Mouse (Mus musculus) neural tube, embryonic 11.5 days (tissue): ENCODE data around the gene Cldn24. TPM values are rescaled to one million over a fixed set of nuclear protein-coding genes. Genes with fewer than 3 reads are reported as not detected.

Experiments
- ATAC-seq: fragments of 200-750 bp; cut with Nextera tagmentation; 2 replicates; pipeline ENCODE4 v1.8.0; 2017; ENCODE audit warnings: moderate number of reproducible peaks, mild to moderate bottlenecking, moderate TSS enrichment, moderate library complexity; ENCODE audit not compliant: insufficient read depth, low FRiP score, low TSS enrichment
- DNase-seq: peaks from one replicate; pipeline ENCODE4 v3.0.0-alpha.2; 2015; ENCODE audit warnings: low spot score
- H3K27ac ChIP-seq: fragments of 300-500 bp; sonication (generic); 2 replicates; pipeline ENCODE4 v1.5.1; 2014; ENCODE audit warnings: low read depth, mild to moderate bottlenecking, low read length
- H3K27me3 ChIP-seq: fragments of 300-500 bp; sonication (generic); 2 replicates; pipeline ENCODE4 v1.6.1; 2014; ENCODE audit warnings: mild to moderate bottlenecking, low read length, mixed read lengths; ENCODE audit not compliant: control insufficient read depth, insufficient read depth
- H3K36me3 ChIP-seq: fragments of 300-500 bp; sonication (generic); 2 replicates; pipeline ENCODE4 v1.6.1; 2014; ENCODE audit warnings: mild to moderate bottlenecking, low read length, moderate library complexity, mixed read lengths; ENCODE audit not compliant: control insufficient read depth, insufficient read depth
- H3K4me1 ChIP-seq: fragments of 300-500 bp; sonication (generic); 2 replicates; pipeline ENCODE4 v1.6.1; 2014; ENCODE audit warnings: low read length, mixed read lengths; ENCODE audit not compliant: control insufficient read depth, insufficient read depth
- H3K4me2 ChIP-seq: fragments of 300-500 bp; sonication (generic); 2 replicates; pipeline ENCODE4 v1.6.1; 2014; ENCODE audit warnings: low read depth, mild to moderate bottlenecking, moderate library complexity
- H3K4me3 ChIP-seq: fragments of 300-500 bp; sonication (generic); 2 replicates; pipeline ENCODE4 v1.5.1; 2014; ENCODE audit warnings: low read depth, low read length
- H3K9ac ChIP-seq: fragments of 300-500 bp; sonication (generic); 2 replicates; pipeline ENCODE4 v1.6.1; 2014; ENCODE audit warnings: mild to moderate bottlenecking, low read length
- H3K9me3 ChIP-seq: fragments of 300-500 bp; sonication (generic); 2 replicates; pipeline ENCODE4 v1.6.1; 2016; ENCODE audit warnings: low read length; ENCODE audit not compliant: control insufficient read depth
- WGBS: fragments of 180-500 bp; shearing (Covaris S2); extraction: QIAGEN DNeasy Blood & Tissue Kit; methylation state at CpG from one replicate; pipeline ENCODE4 v1.1.7; 2014; 5-methylcytosine and 5-hydroxymethylcytosine counted together
- polyA plus RNA-seq: library from polyadenylated mRNA; unstranded; fragments of >200 nt; fragmentation: Nextera tagmentation; extraction: Ambion mirVana; gene quantifications from 2 replicates; pipeline ENCODE4 v1.2.1, GENCODE M21; 2014

The Cldn24 gene
- polyA plus RNA-seq: not detected in 2 replicates

DNA sequence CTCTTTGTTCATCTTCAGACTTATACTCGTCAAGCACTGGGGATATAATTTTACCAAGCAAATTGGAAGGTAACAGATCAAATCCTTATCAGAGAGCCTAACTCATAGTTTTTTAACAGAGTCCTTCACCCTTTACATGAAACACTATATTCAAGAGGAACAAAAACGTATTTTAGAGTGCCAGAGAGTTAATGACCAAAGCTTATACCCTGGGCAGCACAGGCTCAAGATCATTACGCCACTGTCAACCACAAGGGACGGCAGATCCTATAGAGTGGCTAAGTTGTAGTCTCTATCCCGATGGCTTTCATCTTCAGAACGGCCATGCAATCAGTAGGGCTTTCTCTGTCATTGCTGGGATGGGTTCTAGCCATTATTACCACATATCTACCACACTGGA lies at the start of gene Cldn24:
Cldn24 (plus strand) TSS at position 301 of the 400 bp plus-strand sequence.
- no peak for DNase-seq
- WGBS: 84% methylated on average over 6 of the region's 6 CpGs
- H3K36me3 ChIP-seq: no peaks in the 10 kb centered on the region
- H3K4me2 ChIP-seq: no peak within 1 kb of the TSS
- H3K9me3 ChIP-seq: no peaks in the 10 kb centered on the region
- H3K27me3 ChIP-seq: no peaks in the 10 kb centered on the region
- no peaks in the 10 kb centered on the region for H3K4me1 ChIP-seq
- no peak within 1 kb of the TSS for H3K27ac ChIP-seq
- ATAC-seq: no peak
- no peak within 1 kb of the TSS for H3K4me3 ChIP-seq
- H3K9ac ChIP-seq: no peak within 1 kb of the TSS

DNA sequence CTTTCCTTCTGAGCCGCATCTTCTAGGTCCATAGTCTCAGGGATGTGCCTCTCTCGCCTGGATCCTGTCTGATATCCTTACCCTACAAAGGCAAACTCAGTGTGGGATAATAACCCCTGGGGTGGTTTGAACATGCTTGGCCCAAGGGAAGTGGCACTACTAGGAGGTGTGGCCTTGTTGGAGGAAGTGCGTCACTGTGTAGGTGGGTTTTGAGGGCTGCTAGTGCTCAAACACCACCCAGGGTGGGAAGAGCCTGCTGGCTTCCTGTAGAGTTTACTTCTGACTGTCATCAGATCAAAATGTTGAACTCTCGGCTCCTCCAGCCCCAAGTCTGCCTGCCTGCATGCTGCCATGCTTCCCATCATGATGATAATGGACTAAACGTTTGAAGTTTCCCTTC lies 49.0 kb upstream of the Cldn24 start:
- DNase-seq: no peak
- no peaks in the 10 kb centered on the region for H3K27me3 ChIP-seq
- WGBS: 85% methylated on average over 5 of the region's 5 CpGs
- no peak overlapping the region for H3K27ac ChIP-seq
- no peak overlapping the region for H3K9ac ChIP-seq
- no peak overlapping the region for H3K4me3 ChIP-seq
- H3K9me3 ChIP-seq: no peaks in the 10 kb centered on the region
- no peaks in the 10 kb centered on the region for H3K36me3 ChIP-seq
- ATAC-seq: no peak
- no peak overlapping the region for H3K4me2 ChIP-seq
- H3K4me1 ChIP-seq: no peaks in the 10 kb centered on the region

DNA sequence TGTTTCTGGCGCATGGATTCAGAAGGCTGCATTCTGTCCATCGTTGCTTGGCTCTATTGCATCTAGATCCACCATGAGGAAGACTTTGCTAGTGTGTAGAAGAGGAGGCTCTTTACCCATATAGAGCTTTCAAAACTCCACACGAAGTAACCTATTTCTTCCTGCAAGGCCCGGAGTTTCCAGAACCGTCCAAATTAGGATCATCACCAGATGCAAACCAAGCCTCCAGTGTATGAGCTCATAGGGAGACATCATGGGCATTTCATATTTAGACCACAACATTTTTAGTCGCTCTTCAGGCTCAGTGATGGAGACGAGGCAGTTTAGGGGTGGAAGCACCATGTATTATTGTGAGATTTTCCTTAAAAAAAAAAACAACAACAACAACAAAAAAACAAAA lies 44.5 kb upstream of the Cldn24 start:
- H3K4me1 ChIP-seq: no peaks in the 10 kb centered on the region
- no peak for DNase-seq
- ATAC-seq: no peak
- no peak overlapping the region for H3K4me3 ChIP-seq
- H3K9ac ChIP-seq: no peak overlapping the region
- no peak overlapping the region for H3K4me2 ChIP-seq
- 92% methylated on average over 7 of the region's 7 CpGs for WGBS
- no peaks in the 10 kb centered on the region for H3K36me3 ChIP-seq
- H3K27ac ChIP-seq: no peak overlapping the region
- no peaks in the 10 kb centered on the region for H3K27me3 ChIP-seq
- H3K9me3 ChIP-seq: no peaks in the 10 kb centered on the region

DNA sequence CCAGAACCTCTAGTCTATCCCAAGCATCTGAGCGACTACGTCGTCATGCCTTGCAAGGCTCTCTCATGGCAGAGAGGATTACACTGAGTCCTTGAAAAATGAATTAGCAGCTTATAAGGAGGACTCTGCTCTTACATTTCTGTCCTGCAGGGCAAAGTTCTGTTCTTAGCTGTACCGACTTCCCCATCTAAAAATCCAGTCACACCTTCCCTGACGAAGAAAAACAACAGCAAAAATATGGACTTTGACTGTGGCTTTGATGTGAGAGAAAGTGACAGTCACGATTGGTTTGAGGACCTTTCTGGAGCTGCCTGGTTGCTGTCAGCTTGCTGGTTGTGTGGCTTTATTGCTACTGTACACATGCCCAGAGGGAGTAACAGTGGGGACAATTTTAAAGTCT lies 42.4 kb upstream of the Cldn24 start:
- ATAC-seq (no peak), DNase-seq (no peak)
- Histone ChIP-seq H3K4me2 (no peak overlapping the region), H3K36me3 (no peaks in the 10 kb centered on the region), H3K4me3 (no peak overlapping the region), H3K4me1 (no peaks in the 10 kb centered on the region), H3K27me3 (no peaks in the 10 kb centered on the region), H3K27ac (no peak overlapping the region), H3K9me3 (no peaks in the 10 kb centered on the region), H3K9ac (no peak overlapping the region)
- WGBS: 84% methylated on average over 6 of the region's 6 CpGs

DNA sequence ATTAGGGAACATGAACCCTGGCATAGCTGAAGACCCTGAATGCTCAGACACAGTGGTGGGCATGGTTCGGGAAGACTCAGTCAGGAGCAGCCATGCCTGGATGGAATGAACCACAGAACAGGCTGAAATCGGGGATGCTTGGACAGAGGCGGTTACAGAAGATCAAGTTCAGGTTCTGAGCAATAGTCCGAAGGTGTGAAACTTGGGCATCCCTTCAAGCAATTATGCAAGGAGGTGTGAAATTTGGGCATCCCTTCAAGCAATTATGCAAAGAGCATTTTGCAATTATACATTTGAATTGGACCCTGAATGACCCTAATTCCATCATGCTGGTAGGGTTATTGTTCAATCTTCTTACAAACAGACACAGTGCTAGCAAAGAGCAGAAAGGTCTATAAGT lies 40.1 kb upstream of the Cldn24 start:
- no peak overlapping the region for H3K27ac ChIP-seq
- ATAC-seq (no peak), DNase-seq (no peak)
- H3K9ac ChIP-seq: no peak overlapping the region
- H3K9me3 ChIP-seq: no peaks in the 10 kb centered on the region
- no peaks in the 10 kb centered on the region for H3K4me1 ChIP-seq
- no peaks in the 10 kb centered on the region for H3K27me3 ChIP-seq
- no peak overlapping the region for H3K4me2 ChIP-seq
- no peak overlapping the region for H3K4me3 ChIP-seq
- 93% methylated on average over 4 of the region's 4 CpGs for WGBS
- no peaks in the 10 kb centered on the region for H3K36me3 ChIP-seq

DNA sequence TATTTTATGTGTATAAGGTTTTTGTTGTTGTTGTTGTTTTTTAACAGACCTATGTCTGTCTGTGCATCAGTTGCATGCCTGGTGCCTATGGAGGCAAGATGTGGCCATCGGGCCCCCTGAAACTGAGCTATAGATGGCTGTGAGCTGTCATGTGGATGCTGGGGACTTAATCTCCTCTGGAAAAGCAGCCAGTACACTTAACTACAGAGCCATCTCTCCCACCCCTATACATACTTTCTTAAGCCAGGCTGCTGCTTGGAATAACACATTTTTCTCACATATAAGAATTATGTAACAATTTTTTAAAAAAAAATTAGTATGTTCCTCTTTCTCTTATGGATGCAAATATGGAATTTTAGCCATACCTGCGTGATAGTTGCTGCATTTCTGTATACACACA lies 38.4 kb upstream of the Cldn24 start:
- ATAC-seq: no peak
- DNase-seq: no peak
- H3K36me3 ChIP-seq: no peaks in the 10 kb centered on the region
- no peak overlapping the region for H3K4me2 ChIP-seq
- WGBS: 97% methylated on average over 2 of the region's 2 CpGs
- no peak overlapping the region for H3K4me3 ChIP-seq
- H3K9me3 ChIP-seq: no peaks in the 10 kb centered on the region
- H3K27ac ChIP-seq: no peak overlapping the region
- no peaks in the 10 kb centered on the region for H3K27me3 ChIP-seq
- peaks cover 4% of the 10 kb centered on the region for H3K4me1 ChIP-seq
- no peak overlapping the region for H3K9ac ChIP-seq

DNA sequence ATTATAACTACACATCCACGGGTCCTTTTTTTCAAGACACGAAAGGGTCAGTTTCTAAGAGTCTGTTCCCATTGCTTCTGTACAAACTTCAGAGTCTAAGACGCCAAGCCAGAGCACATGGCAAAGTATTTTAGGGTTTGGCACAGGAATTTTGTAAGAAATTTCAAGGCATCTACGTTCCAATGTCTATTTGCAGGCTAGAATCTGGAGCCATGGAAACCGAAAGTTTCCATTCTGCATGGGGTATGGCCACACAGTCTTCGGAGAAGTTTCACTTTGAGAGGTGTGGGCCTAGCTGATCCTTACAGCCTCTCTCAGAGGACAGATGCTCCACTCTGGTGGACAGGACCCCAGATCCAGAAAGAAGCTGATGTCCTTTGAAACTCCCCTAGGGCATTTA lies 38.0 kb upstream of the Cldn24 start:
- no peak overlapping the region for H3K9ac ChIP-seq
- no peaks in the 10 kb centered on the region for H3K27me3 ChIP-seq
- DNase-seq (no peak), ATAC-seq (no peak)
- H3K4me3 ChIP-seq: no peak overlapping the region
- no peaks in the 10 kb centered on the region for H3K9me3 ChIP-seq
- H3K36me3 ChIP-seq: no peaks in the 10 kb centered on the region
- peaks cover 4% of the 10 kb centered on the region for H3K4me1 ChIP-seq
- H3K4me2 ChIP-seq: no peak overlapping the region
- no peak overlapping the region for H3K27ac ChIP-seq
- WGBS: 92% methylated on average over 6 of the region's 6 CpGs

DNA sequence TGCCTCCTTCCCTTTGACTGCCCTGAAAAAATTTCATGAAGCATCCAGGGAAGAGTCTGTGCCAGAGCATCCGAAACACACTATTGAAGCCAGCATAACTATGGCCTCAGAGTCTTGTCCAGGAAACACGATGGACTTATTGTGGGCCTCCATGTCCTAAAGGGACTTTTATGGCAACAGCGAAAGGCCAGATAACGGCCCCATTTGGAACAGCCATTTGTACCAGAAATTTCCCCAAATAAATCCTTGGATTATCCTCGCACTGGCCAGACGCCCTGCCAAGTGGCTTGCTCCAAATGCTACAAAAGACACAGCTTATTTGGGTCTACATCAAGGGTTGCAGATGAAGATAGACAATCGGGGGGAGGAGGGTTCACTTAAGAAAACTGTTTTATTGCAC lies 37.5 kb upstream of the Cldn24 start:
- Histone ChIP-seq H3K27me3 (no peaks in the 10 kb centered on the region), H3K4me2 (no peak overlapping the region), H3K36me3 (no peaks in the 10 kb centered on the region), H3K4me3 (no peak overlapping the region), H3K4me1 (peaks cover 4% of the 10 kb centered on the region), H3K9ac (no peak overlapping the region), H3K9me3 (no peaks in the 10 kb centered on the region), H3K27ac (no peak overlapping the region)
- WGBS: 75% methylated on average over 7 of the region's 7 CpGs
- DNase-seq (no peak), ATAC-seq (no peak)

DNA sequence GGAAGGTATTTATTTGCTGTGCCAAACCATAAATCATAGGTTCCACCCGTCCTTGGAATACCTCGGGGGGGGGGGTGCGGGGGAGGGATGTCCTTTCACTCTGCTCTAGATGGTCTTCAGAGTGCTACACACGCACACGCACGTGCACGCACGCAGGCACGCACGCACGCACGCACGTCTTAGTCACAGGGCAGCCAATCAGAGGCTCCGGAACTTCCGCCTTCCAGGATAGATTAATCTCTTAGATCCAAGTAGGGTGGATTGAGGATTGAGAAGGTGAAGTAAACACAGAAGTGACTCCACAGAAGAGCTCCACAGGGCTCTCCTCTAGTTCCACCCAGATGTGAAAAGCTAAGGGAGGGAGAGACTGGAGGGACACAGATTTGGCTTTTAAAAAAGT lies 35.6 kb upstream of the Cldn24 start:
- no peak overlapping the region for H3K4me3 ChIP-seq
- H3K4me2 ChIP-seq: no peak overlapping the region
- 93% methylated on average over 15 of the region's 15 CpGs for WGBS
- H3K4me1 ChIP-seq: peaks cover 4% of the 10 kb centered on the region
- H3K36me3 ChIP-seq: no peaks in the 10 kb centered on the region
- no peaks in the 10 kb centered on the region for H3K9me3 ChIP-seq
- DNase-seq (no peak), ATAC-seq (no peak)
- H3K9ac ChIP-seq: no peak overlapping the region
- no peaks in the 10 kb centered on the region for H3K27me3 ChIP-seq
- H3K27ac ChIP-seq: no peak overlapping the region
